ENCODE assay signal across 8 mouse cellular contexts in the genomic region with DNA sequence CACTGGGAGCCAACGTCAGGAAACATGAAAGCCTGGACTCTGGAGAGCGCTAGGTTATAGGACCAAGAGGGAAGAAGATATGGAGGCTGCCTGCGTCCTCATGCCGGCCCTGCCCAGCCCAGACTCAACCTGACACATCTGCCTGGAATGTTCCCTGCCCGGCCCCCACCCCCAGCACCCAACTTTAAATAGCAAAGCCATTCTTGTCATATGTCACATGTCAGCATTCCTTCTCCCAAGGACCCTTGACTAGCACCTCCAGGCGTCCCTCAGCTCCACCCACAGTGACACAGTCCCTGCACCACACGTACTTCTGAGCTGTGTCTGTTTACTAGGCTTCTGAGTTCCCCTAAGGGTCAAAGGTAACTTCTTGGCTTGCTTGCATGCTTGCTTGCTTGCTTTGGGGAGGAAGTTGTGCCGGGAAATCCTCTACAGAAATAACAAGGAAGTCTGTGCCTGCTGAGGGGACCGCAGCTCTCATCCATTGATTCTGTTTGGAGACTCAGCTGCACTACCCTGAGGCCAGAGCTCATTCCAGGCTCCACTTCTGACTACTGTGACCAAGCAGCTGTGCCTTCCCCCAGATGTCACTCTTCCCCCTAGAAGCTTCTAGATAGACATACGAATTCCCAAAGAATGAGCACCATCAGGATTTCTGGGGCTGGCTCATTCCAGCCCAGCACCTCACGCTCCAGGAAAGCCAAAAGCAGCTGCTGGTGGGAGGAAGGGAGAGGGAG. TPM values are rescaled to one million over a fixed set of nuclear protein-coding genes. Genes with fewer than 3 reads are reported as not detected.
A peak's percentile ranks its signal among the peaks of the same experiment; 100 is the strongest.
DNase-seq lines count a peak whose midpoint lies in the region; ATAC-seq and TF ChIP-seq lines count a peak whose summit lies in the region.

No protein-coding gene starts in this region.

- H3K27me3 ChIP-seq in forebrain, embryonic 15.5 days: no peaks in the 10 kb centered on the region

- no peak for ATAC-seq in forebrain, embryonic 15.5 days (replicated peaks)
- no peak for ATAC-seq in megakaryocyte-erythroid progenitor cell, adult 5-6 weeks (replicated peaks; ENCODE audit: low FRiP score, low TSS enrichment, poor library complexity, severe bottlenecking)
- ATAC-seq in CD4-positive, CD25-positive, alpha-beta regulatory T cell, adult 4 months: no peak

- H3K4me1 ChIP-seq in forebrain, embryonic 15.5 days: peaks cover 56% of the 10 kb centered on the region
- H3K4me1 ChIP-seq in olfactory bulb, adult 2 months (ENCODE audit: control insufficient read depth, insufficient read depth, low read length): peaks cover 82% of the 10 kb centered on the region

- no peaks in the 10 kb centered on the region for H3K9me3 ChIP-seq in forebrain, embryonic 15.5 days

- no peak overlapping the region for H3K4me2 ChIP-seq in forebrain, embryonic 15.5 days (replicated peaks)

- no peak for TF ChIP-seq POLR2A in olfactory bulb, adult 2 months (IDR thresholded peaks at IDR 0.05; ENCODE audit: insufficient read depth, low read depth, low read length)

- H3K27ac ChIP-seq in forebrain, embryonic 15.5 days (replicated peaks): peak overlapping the region; percentile 96
- H3K27ac ChIP-seq in olfactory bulb, adult 2 months (ENCODE audit: insufficient read depth, low read depth, low read length): peak overlapping the region; percentile 100

- H3K4me3 ChIP-seq in forebrain, embryonic 15.5 days: no peak overlapping the region
- H3K4me3 ChIP-seq in olfactory bulb, adult 2 months (ENCODE audit: insufficient read depth, low read depth, low read length): no peak overlapping the region

- WGBS in forebrain, embryonic 15.5 days: 57% methylated on average over 11 of the region's 11 CpGs
- WGBS in olfactory bulb, adult 2 months: 25% methylated on average over 11 of the region's 11 CpGs

- H3K9ac ChIP-seq in forebrain, embryonic 15.5 days (replicated peaks): no peak overlapping the region

- no peak for TF ChIP-seq CTCF in olfactory bulb, adult 2 months (IDR thresholded peaks at IDR 0.05; ENCODE audit: insufficient read depth, low read depth, low read length)

- no peaks in the 10 kb centered on the region for H3K36me3 ChIP-seq in forebrain, embryonic 15.5 days

- DNase-seq in 3T3-L1 (ENCODE audit: low read depth, low spot score): peak; percentile 89
- DNase-seq in Muller cell, postnatal 12 days (ENCODE audit: inconsistent ontology term): peak; percentile 88
- peak; percentile 83 for DNase-seq in kidney, adult 11 months
- DNase-seq in lung, adult 18-20 months: peak; percentile 89 to 93

RNA-seq across cellular contexts. Expression of a gene that starts 39.1 kb away (rescaled TPM):
- polyA plus RNA-seq in forebrain, embryonic 15.5 days (2015; fragmentation: Nextera tagmentation; extraction: Ambion mirVana): 66.9 and 67.9 TPM in 2 replicates
- not detected in 2 replicates for polyA plus RNA-seq in olfactory bulb, adult 2 months (2012; ENCODE audit: insufficient read depth, insufficient read length, low replicate concordance, missing spikeins)
- 28.7 and 43.4 TPM in 2 replicates for total RNA-seq in megakaryocyte-erythroid progenitor cell, adult 5-6 weeks (2014; fragmentation: Nextera tagmentation)
- 20.2 and 23.1 TPM in 2 replicates for total RNA-seq in megakaryocyte-erythroid progenitor cell, adult 5-6 weeks (2017)
- 10 to 100 TPM; 15.1 to 19.4 TPM for polyA plus RNA-seq in CD4-positive, CD25-positive, alpha-beta regulatory T cell, adult 4 months (2017; shearing (Covaris generic))
